In the genomic region with DNA sequence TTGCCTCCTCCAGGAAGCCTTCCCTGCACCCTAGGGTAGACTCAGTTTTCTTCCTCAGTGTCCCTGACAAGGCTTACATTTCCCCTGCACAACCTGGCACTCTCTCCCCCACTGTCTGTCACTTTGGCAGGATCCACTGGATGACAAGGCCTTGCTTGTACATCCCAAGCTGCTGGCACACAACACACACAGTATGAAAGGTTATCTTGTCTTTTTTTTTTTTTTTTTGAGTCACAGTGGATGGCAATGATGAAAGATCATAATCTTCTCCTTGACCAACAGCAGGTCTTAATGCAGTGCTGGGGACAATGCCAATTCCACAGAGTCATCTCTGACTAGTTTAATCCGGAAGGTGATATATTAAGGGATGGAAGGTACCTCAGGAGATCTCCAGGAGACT, we compare ENCODE assay signal across 26 mouse cellular contexts. TPM values are rescaled to one million over a fixed set of nuclear protein-coding genes. Genes with fewer than 3 reads are reported as not detected.
DNase-seq lines count a peak whose midpoint lies in the region; TF ChIP-seq lines count a peak whose summit lies in the region.
"Had no signal": no experiment of that assay in that cellular context is flagged by ENCODE, and none has a peak within 500 bp of the region (broad histone marks: within the 10 kb centered on the region; RNA-seq: fewer than 3 reads in every experiment).

No protein-coding gene starts in this region.

- intact Hi-C loops in heart, adult 2 months (cut with DNase I), result no loop called here
- intact Hi-C loops in left cerebral cortex, postnatal 36 days (cut with DNase I), result no loop called here

- WGBS in heart, adult 2 months, result 79% methylated on average over 1 of the region's 1 CpGs

- no peak for TF ChIP-seq POLR2A in heart, adult 2 months (IDR thresholded peaks at IDR 0.05; ENCODE audit: insufficient read depth, low read depth, low read length)

- no peak overlapping the region for H3K27ac ChIP-seq in heart, adult 2 months
- H3K27ac ChIP-seq: embryonic facial prominence, embryonic 13.5 days; embryonic facial prominence, embryonic 15.5 days; forebrain, embryonic 10.5 days; forebrain, embryonic 12.5 days had no signal

- H3K27me3 ChIP-seq in heart, adult 2 months (ENCODE audit: control insufficient read depth, insufficient read depth, low read length), result no peaks in the 10 kb centered on the region
- H3K27me3 ChIP-seq: embryonic facial prominence, embryonic 13.5 days; embryonic facial prominence, embryonic 15.5 days; forebrain, embryonic 12.5 days had no signal

- DNase-seq in adrenal gland, adult (ENCODE audit: inconsistent age in 2 of 2, low spot score in 1 of 2), result peak; percentile 45 to 78
- no peak for DNase-seq in adrenal gland, postnatal 4 days (ENCODE audit: low spot score in 2 of 2)
- peak; percentile 35 for DNase-seq in heart, adult 11 months
- no peak for DNase-seq in heart, adult 2 months
- peak; percentile 42 for DNase-seq in adrenal gland, postnatal 14 days
- DNase-seq in adrenal gland, postnatal 36 days, result peak; percentile 36
- DNase-seq in left cerebral cortex, postnatal 36 days (ENCODE audit: low spot score in 2 of 2), result no peak
- no peak for DNase-seq in spleen, adult 12 weeks (ENCODE audit: low spot score)
- DNase-seq: B cell, adult 2 months; cerebellum, adult 11 months; cerebellum, adult 18-20 months; cerebellum, adult 8-10 months; cerebellum, adult 9-11 months; cerebellum, postnatal 14 days; cerebellum, postnatal 36 days; embryo, embryonic 11 days had no signal

- H3K9ac ChIP-seq in heart, adult 2 months (ENCODE audit: low read depth, low read length), result no peak overlapping the region
- H3K9ac ChIP-seq: embryonic facial prominence, embryonic 13.5 days; embryonic facial prominence, embryonic 15.5 days; forebrain, embryonic 12.5 days had no signal

- H3K36me3 ChIP-seq in heart, adult 2 months (ENCODE audit: control insufficient read depth, insufficient read depth, low read length), result no peaks in the 10 kb centered on the region
- H3K36me3 ChIP-seq: embryonic facial prominence, embryonic 13.5 days; embryonic facial prominence, embryonic 15.5 days; forebrain, embryonic 10.5 days; forebrain, embryonic 12.5 days; G1E had no signal

- H3K4me1 ChIP-seq in heart, adult 2 months (ENCODE audit: control insufficient read depth, insufficient read depth, low read length), result peaks cover 5% of the 10 kb centered on the region; the same call in 1 of the 2 replicates
- H3K4me1 ChIP-seq: embryonic facial prominence, embryonic 13.5 days; embryonic facial prominence, embryonic 15.5 days; forebrain, embryonic 10.5 days; forebrain, embryonic 12.5 days had no signal

- no peaks in the 10 kb centered on the region for H3K79me2 ChIP-seq in heart, adult 2 months (replicated peaks; ENCODE audit: control insufficient read depth, insufficient read depth, low read length)

- H3K4me3 ChIP-seq in heart, adult 2 months, result no peak overlapping the region
- H3K4me3 ChIP-seq: embryonic facial prominence, embryonic 13.5 days; embryonic facial prominence, embryonic 15.5 days; erythroblast, embryonic 14.5 days; forebrain, embryonic 10.5 days; forebrain, embryonic 12.5 days had no signal

- no peak for TF ChIP-seq EP300 in heart, adult 2 months (IDR thresholded peaks at IDR 0.05; ENCODE audit: insufficient read depth, low read depth, low read length)

- TF ChIP-seq CTCF in heart, adult 2 months (IDR thresholded peaks at IDR 0.05), result no peak

RNA-seq across cellular contexts. Expression of gene Asic2, which starts 30.7 kb away (rescaled TPM):
- total RNA-seq in adrenal gland, postnatal 4 days (2021), result 1 to 10 TPM; 4.4 to 6.0 TPM
- total RNA-seq in heart, adult 2 months (2021), result not detected
- 0.06 TPM in 1 of 2 replicates, not detected in the other for polyA plus RNA-seq in heart, adult 2 months (2012; rRNA removed)
- 1.7 and 2.7 TPM in 2 replicates for total RNA-seq in adrenal gland, postnatal 14 days (2021)
- total RNA-seq in adrenal gland, postnatal 36 days (2021), result 1 to 10 TPM; 1.7 TPM
- 10 to 100 TPM; 73.7 to 79.1 TPM for total RNA-seq in left cerebral cortex, postnatal 36 days (2021)
- total RNA-seq: CH12.LX; common myeloid progenitor, adult 5-6 weeks had no signal
- polyA plus RNA-seq: activated CD4-positive, CD25-positive, alpha-beta regulatory T cell, adult 4 months; CD4-positive, CD25-positive, alpha-beta regulatory T cell, adult 4 months; erythroblast, embryonic 14.5 days; G1E had no signal

Comparison
In these comparisons a context has a peak if more than half of its experiments do, and no peak if none do; other contexts are left out.
1. DNase-seq: peak in adrenal gland, adult (2 of 2), heart, adult 11 months (single experiment), adrenal gland, postnatal 14 days (single experiment) and adrenal gland, postnatal 36 days (2 of 2); none in adrenal gland, postnatal 4 days (0 of 2), heart, adult 2 months (0 of 2), left cerebral cortex, postnatal 36 days (0 of 2) and spleen, adult 12 weeks (single experiment).
2. RNA of gene Asic2, which starts 30.7 kb away (total RNA-seq): 73.7 to 79.1 TPM in left cerebral cortex, postnatal 36 days; 4.4 to 6.0 TPM in adrenal gland, postnatal 4 days, 1.7 to 2.7 TPM in adrenal gland, postnatal 14 days, 1.7 TPM in adrenal gland, postnatal 36 days and not detected in heart, adult 2 months; every median in the first group is over 10 times any median in the second.